Mouse (Mus musculus): ENCODE measurements at regions not wholly inside any gene's neighbourhood (a gene's known extent, or its start where the extent isn't known, plus 50 kb on each side); places are given as distances from the start of the nearest gene placed in this dataset.

DNA sequence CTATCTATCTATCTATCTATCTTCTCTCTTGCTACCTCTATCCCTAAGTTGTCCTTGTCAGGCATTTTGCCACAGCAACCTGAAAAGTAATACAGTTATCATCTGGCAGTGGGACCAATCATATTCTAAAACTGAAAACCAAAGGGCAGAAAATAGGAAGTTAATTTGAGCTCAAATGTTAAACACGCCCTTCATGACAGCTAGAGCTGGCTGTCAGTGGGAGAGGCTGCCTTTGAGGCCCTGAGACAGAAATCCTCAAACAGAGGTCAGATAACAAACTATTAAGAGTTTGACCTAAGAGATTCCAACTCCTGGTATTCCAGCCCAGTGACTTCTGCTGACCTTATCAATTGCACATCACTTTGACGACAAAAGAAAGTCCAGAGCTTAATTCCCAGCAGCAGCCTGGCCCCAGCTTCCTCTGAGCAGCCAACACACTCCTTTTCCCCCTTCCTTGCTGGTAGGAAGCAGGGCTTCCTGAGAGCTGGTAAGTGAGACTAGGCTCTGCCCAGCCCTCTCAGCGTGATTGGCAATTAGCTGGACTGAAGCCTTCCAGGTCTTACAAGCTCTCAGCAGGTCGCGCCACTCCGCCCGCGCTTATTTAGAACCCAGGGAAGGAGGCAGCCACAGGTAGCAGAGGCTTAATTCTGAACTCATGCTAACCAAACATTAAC is 250.0 kb downstream of the Sec61b start:
- DNase-seq (ENCODE audit: low spot score in 2 of 2): no peak

DNA sequence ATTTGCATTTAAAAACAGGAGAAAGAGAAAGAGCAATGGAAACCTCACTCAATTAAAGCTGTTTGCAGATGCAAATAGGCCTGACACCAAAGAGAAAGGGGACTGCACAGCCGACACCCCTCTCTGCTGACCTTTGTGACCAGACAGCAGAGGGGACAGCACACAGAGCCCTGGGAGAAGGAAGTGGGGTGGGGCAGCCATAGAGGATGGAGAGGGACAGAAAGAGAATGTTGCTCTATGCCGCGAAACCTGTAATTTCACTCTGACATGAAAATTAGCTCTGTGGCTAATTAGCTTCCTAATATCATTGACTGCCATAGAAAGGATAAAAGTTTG is 250.5 kb downstream of the Sec61b start:
- DNase-seq (ENCODE audit: low spot score in 2 of 2): no peak

DNA sequence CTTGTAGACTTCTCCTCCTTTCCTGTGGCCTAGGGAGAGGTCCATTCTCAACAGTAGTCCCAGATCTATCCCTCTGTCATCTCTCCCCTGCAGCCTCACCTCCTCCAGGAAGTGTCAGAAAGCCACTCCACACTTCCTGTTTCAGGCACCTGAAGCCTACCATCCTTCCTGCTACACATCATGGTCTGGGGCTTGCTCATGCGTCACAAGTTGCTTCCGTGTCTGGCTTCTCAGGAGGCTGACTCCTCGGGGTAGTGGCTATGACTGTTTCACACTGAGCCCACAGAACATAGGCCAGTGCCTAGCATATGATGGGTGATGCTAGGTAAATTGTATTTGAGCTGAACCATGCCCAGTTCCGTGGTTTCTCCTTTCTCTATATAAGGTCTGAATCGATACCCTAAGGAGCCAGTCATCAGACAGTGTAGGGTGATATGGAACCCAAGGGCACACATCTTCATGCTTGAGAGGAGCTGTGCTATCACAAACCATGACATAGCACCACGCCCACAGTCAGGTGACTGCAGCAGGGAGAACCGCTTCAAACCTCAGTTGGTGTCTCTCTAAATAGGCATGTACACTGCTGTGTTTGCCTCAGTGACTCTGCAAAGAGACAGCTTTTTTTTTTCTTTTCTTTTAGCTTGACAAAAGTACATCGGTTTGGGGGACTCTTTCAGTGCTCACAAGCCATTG is 272.2 kb downstream of the Sec61b start:
- peak in 1 of 2 experiments; percentile 28 for DNase-seq (ENCODE audit: low spot score in 2 of 2)

DNA sequence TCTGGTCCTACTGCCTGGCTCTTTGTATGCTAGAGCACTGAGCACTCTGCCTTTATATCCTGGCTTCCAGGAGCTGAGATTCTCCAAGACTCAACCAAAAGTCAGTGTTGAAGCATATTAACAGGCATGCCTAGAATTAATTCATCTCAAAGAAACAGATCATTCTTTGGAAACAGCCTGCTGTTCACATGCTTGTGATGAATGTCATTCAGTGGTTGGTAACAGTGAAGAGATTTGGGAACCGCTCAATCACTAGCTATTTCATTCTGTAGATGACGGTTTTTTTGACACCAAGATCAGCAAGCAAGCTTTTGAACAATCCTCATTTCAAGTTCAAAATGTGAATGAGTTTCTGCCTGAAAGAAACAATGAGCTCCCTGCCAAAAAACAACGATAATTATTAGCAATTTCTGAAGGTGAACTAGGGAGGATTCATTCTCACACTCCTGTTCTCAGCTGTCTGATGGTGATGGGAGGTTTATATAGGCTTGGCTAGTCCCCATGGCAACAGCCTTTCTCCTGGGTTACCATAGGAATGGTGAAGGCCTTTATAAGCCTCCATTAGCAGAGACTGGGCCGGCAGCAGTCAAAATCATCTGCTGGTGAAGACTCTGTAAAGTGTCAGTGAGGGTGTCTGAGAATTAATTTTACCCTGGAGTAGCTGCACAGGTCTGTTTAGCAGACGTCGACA is 272.6 kb upstream of the Nr4a3 start:
- DNase-seq (ENCODE audit: low spot score in 2 of 2): no peak

DNA sequence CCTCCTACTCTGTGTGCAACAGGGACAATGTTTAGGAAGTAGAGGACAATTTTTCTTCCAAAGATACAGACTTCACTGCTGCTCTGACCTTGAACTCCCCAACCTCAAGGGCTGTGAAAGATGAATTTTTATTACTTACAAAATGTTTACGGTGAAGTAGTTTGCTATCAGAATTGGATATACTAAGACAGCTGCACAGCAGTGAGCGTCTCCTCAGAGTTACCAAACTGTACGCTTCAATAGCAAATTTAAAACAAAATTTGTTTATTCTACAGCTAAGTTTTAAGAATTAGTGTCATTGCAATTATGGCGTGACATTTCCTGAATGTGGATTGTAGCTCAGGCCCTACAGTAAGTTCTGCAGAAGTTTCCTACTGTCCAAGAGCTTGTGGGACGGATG is 270.3 kb upstream of the Nr4a3 start:
- no peak for DNase-seq (ENCODE audit: low spot score in 2 of 2)

DNA sequence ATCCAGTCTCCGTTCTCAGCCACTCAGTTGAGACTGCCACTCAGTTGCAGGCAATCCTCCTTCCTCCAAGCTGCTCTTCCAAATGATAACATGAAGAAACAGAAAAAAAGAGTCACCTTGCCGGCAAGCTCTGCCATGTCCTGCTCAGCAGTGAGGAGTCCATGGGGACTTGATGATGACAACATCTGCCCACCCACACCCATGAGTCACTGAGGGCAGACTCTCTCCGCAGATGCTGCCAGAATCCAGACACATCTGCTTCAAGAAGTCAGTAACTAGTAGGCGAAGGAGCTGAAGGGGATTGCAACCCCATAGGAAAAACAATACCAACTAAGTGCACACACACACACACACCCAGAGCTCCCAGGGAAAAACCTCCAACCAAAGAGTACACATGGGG is 263.9 kb upstream of the Nr4a3 start:
- no peak for DNase-seq (ENCODE audit: low spot score in 2 of 2)

DNA sequence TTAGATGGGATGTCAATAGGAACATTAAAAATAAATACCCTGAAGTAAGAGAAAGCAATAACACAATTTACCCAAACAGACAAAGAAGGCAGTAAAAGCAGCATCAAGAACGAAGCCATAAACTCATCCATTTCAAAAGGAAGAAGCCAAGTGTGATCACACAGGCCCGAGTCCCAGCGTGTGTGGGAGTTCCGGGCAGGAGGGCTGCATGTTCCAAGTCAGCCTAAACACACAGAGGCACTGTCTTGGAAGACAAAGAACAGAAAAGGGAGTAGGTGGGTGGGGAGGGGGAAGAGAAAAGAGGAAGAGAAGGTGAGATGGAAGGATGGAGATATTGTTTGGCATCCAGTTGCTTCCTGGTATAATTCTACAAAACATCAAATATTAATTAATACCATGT is 248.0 kb upstream of the Nr4a3 start:
- no peak for DNase-seq (ENCODE audit: low spot score in 2 of 2)

DNA sequence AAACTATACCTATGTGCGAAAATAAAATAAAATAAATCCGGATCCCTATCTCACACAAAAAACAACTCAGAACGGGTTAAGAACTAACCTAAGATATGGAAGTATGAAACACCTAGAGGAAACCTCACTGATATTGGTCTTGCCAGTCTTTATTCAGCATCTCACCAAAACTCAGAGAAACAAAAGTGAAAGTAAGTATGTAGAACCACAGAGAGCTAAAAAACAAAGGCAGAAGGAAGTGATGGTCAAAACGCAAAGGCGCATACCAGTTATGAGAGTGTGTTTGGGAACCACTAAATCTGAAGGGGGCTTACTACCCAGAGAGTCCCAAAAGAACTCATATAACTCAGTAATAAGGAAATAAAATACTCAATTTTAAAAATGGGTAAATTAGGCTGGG is 245.8 kb upstream of the Nr4a3 start:
- DNase-seq (ENCODE audit: low spot score in 2 of 2): no peak

DNA sequence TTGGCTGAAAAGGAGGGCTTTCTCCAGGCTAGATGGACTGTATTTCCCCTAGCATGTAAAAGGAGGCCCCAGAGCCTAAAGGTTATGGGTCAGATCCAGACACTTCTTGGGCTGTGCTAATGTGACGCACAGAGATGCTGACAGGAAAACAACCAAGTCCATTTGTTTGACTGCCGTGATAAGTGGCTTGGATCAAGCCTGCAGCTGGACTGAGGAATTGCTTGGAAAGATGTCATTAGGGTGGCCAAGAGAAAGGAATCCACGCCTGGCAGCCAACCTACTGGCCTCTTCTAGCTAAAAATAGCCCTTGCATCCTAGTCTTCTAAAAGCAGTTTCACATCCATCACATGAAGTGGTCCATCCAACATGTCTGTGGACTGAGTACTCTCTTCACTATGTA is 241.8 kb upstream of the Nr4a3 start:
- DNase-seq (ENCODE audit: low spot score in 2 of 2): no peak

DNA sequence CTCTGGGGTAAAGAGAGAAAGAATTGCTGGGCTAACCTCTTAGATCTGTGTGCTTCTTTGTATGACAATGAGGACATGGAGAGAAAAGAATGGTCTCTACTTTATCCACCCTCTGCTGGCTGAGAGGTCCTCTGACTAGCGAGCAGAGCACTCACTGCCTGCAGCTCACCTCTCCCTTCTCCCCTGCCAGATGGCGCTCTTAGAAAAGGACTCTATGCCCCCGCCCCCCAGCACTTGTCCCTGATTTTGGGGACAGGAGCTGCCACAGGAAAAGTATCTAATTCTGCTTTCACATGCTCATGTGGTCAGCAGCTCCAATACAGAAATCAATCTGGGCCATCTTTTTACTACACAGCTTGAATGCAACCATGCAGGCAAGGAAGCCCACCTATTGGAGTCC is 237.1 kb upstream of the Nr4a3 start:
- no peak for DNase-seq (ENCODE audit: low spot score in 2 of 2)

DNA sequence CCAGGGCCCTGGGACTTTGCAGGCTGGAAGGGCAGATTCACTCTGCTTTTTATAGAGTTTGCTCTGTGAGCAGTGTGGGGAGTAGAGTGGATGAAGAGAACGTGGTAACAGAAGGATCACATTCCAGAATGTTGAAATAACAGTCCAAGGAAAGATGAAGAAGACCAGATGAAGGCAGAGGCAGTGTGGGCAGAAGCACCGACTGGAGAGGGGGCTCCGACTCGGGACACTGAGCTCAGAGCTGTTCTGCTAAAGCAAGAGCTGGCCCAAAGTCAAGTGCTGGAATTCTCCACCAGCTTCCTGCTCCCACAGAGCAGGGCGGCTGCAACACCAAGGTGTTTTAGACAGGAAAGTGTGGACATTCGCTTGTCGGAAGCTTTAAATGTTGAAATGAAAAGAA is 230.9 kb upstream of the Nr4a3 start:
- no peak for DNase-seq (ENCODE audit: low spot score in 2 of 2)

DNA sequence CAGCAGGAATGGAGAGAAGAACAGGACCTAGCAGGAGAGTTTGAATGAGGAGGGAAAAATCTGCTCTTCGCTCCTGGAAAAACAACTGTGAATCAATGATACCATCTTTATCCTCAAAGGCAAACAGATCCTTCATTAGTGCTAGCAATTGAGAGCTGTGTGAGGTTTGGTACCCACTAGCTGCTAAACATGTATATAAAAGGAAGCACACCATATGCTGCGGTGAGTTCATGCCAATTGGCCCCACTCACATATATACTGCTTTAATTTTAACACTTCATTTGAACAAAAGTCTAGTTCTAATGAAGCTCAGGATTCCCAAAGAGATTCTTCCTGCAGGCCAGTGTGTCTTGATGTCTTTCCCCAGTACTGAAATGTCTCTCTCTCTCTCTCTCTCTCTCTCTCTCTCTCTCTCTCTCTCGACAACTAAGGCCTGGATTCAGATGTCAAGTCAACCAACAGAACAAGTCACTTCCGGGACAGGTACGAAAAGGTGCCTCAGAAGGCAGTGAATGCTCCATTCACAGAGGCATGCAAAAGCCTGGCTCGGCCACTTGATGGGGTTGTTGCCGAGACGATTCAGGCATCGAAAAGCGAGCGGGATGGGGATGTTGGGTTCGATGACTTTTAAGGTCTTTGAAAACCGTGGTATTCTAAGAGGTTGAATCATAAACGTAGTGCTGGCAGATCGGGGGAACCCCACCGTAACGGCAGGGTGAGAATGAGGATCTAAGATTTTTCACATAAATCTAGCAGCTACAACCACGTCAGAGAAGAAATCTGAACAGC is 226.4 kb upstream of the Nr4a3 start:
- DNase-seq (ENCODE audit: low spot score in 2 of 2): no peak

DNA sequence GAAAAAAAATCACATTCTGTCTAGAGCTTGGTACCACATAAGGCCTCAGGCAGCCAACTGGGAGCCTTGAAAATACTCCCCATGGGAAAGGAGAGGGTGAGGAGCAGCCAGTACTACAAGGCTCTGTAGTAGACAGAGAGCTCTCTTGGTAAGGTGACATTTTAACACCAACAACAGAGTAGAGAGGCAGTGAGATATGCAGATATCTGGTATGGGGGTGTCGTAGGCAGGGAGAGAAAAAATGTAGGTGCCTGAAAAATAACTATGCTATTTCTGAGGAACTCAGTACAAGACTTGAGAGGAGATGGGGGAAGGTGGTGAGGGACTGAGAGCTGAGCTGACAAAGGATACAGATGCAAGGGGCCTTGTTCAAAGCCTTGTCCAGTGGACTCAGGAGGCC is 224.4 kb upstream of the Nr4a3 start:
- DNase-seq (ENCODE audit: low spot score in 2 of 2): no peak

DNA sequence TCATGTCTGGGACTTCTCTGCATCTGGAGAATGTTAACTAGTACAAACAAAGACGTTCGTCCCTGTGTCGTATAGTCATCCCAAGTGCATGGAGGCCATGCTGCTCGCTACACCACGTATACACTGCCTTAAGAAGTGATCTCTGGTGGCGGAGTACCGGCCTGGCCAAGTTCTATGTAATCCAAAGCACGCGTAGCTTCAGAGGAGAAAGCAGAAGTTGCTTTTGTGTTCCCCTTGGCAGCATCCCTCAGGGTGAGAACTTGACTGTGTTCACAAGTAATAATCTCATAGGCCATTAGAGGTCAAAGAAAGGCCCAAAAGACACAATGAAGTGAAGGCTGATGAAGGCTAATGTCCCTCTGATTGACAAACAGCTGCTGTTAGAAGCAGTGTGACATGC is 221.7 kb upstream of the Nr4a3 start:
- DNase-seq (ENCODE audit: low spot score in 2 of 2): no peak

DNA sequence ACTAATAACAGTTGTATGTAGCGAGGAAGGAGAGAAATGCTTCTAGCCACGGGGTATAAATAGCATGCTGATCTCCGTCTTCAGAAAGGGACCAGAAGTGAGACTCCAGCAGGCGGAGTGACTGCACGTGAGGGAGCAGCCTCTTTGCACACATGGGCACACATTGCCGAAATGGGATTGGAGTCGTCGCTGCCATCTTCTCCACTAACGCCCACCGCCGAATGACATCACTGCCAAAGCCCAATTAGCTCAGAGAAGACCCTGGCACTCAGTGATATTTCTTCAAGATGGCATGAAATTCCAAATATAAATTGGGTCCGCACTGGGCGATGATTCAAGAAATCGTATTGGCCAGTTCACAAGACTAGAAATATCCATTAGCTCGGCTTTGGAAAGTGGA is 220.9 kb upstream of the Nr4a3 start:
- no peak for DNase-seq (ENCODE audit: low spot score in 2 of 2)

DNA sequence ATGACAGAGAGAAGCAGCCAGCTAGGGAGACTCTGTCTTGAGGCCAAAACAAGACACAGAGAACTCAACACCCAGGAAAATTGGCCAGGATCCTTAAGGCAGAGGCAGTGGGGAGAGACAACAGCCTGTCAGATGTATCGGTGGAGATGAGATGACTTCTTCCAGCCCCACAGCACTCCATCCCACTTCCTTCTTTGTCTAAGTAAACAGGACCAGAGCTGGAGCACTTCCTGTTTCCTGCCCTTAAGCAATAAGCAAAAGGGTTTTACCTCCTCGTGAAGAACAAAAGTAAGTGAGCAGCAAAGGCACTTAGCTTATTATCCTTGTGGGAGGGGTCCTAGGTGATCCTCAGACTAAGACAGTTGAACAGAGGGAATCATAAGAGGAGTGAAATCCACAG is 212.0 kb upstream of the Nr4a3 start:
- no peak for DNase-seq (ENCODE audit: low spot score in 2 of 2)

DNA sequence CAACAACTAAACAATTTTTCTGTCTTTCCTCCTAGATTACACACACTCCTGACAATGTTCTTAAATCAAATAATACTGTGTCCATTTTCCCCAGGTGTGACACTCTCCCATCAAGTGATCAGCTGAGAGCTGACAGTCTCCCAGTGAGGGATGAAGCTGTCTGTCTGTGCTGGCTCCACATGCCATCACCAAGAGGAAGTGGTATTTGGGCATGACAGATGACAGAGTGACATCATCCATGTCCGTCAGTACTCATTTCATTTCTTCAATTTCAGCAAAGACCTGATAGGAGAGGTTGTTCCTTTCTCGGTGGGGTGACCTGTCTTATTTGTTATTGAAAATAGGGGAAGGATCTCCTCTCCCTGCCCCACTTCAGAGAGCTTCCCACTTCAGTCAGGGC is 206.5 kb upstream of the Nr4a3 start:
- no peak for DNase-seq (ENCODE audit: low spot score in 2 of 2)

DNA sequence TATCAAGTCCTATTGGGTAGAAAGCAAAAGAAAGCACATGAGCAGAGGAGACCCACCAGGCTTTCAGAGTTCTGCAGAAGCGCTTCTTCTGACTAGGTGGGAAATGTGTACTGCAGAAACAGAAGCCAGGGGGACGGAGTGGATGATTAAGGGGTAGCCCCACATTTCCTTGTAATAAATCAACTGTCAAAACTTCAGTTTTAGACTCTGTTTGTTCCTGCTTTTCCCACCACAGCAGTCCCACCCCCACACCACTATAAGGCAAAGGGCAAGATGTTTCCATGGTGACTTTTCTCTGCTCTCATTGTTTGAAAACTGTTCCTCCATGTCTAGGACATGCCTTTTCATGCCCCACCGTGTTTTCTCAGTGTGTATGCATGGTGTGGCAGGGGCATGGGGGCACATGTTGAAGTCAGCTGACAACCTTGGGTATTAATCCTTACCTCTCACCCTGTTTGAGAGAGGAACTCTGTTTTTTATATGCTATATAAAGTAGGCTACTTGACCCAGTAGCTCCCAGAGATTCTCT is 202.8 kb upstream of the Nr4a3 start:
- DNase-seq (ENCODE audit: low spot score in 2 of 2): no peak

DNA sequence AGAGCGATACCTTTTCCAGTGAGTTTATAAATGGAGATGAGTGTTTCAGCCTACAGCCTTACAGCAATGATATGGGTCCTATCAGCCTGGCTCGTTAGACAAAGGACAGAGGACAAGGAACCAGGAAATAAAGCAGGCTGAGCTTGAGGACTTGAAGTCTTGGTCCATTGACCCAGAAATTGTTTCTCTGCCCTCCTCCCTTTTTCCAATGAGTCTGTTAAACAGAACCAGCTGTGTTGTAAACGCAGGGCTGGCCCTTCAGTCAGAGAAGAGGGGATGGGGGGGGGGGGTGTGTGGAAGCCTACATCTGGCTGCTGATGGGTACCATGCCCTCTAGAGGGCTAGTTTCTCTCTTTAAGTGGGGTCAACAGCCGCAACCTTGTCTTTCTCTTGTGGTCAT is 199.7 kb upstream of the Nr4a3 start:
- no peak for DNase-seq (ENCODE audit: low spot score in 2 of 2)

DNA sequence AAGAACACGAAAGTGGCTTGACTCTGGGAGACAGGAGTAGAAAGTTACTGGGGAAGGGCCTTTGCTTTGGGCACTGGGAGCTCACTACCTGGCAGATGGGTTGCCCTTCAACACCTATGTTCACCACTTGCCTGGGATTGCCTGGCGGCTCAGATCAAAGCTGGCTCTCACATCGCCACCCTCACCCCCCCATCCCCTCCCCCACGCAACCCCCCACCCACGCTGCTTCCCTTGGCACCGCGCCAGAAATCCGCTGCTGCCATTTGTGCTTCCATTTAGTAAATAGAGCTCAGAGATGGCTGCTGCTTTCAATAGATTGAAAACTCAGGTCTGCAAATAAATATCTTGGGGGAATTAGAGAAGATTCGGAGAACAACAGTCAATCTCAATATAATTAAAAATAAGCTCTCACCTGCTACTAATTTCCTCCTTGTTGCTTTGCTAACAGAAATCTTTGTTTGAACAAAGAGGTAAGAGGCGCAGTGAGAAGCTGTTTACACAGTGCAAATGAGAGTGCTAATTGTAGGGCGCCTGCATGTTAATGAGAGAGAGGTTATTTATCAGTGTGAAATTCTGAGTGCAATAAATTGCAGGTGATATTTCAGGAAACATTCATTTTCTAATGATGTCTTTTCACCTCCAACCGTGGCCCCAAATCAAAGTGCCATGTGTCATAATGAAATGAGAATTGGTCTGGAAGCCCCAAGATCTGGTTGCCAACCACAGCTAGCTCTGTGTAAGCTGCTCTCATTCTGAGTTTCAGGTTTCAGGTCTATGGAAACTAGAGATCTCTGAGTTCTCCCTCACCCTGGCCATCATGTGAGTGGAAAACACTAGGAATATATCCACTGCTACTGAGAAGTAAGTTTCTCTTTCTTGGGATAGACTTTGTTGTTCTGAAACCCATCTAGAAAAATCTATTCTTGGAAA is 198.3 kb upstream of the Nr4a3 start:
- no peak for DNase-seq (ENCODE audit: low spot score in 2 of 2)

DNA sequence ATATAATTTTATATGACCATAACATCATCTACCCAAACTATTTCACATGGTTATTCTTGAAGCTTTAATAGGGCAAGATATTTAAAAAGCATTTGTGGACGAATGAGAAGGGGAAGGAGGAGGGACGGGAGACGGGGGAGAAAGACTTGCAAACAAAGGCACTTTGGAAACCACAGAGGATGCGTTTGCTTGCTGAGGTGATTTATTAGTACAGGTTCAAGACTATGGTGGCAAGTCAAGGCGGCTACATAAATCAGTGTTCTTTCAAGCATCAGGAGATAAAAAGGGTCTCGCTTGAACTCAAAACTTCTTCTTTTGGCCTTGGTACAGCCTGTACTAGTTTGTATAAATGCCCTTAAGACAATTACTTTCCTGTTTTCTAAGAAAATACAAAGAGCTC is 183.8 kb upstream of the Nr4a3 start:
- DNase-seq (ENCODE audit: low spot score in 2 of 2): no peak

Measured in spleen, postnatal 10 days (tissue).